Mouse (Mus musculus): ENCODE data around the gene Olfr123.

Olfr123 gene

DNA sequence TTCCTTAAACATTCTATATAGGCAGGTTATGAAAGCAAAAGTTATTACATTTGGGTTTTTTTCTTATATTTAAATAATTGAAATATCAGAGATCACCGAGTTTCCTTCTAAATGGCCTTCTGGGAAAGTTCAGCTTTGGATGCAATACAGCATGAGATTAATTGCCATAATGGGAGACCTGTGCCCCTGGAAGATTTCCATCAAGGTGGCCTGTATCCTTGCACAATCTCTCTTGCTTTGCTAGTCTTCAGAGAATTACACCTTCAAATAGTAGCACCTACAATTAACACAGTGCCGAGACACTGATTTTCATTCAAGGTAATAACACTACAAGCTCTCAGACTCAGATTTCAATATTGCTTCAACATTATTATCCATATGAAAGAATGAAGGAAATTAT lies at the start of gene Olfr123:
Gene Olfr123 (plus strand): TSS at position 301 of the 400 bp plus-strand sequence.
- DNase-seq = no peak

DNA sequence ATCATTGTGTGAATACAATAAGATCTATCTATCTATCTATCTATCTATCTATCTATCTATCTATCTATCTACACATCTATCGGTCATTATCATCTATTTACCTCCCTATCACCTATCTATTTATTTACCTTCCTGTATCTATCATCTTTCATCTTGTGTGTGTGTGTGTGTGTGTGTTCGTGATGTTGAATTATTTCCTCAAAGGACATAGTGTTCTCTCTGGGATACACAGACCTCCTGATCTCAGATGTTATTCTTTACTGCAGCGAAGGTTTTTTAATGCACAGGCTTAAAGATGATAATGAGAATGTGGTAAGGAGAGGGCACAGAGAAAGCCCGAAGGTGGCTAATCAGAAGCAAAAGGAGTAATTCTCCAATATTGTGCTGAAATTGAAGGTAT lies 25.0 kb upstream of the Olfr123 start, which contains the start of gene Olfr122:
Gene Olfr122 (plus strand): TSS at position 301 of the 400 bp plus-strand sequence.
- DNase-seq = no peak

GRCm38 (mm10) chr17:37799588-37799987 lies 6.3 kb downstream of the Olfr123 start, which contains the start of gene Olfr124:
Olfr124 (plus strand) TSS chr17:37799888.
- no peak for DNase-seq

- no peak for DNase-seq
Observed at GRCm38 (mm10) chr17:37832649-37833048, 39.3 kb downstream of the Olfr123 start, which contains the start of gene Olfr125. Olfr125 (plus strand) TSS chr17:37832949.

DNA sequence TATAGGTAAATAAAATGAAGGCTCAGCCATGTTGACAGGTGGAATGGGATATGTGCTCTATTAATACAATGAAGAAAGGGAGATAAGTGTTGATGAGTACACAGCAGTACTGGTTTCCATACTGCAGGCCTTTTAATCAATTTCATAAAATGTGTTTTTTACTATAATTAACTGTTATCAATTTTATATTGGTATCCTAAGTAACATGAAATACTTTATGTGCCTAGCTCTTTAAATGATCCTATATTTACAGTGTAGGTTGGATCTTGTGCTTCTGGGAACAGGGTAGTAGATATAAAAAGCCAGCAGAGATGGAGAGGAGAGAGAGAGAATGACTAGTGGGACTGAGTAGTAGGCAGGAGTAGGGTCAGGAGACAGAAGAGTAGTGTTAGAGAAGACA lies 53.9 kb downstream of the Olfr123 start, which contains the start of gene Olfr126:
Gene Olfr126 (plus strand): TSS at position 301 of the 400 bp plus-strand sequence.
- DNase-seq = no peak
